Mouse (Mus musculus): ENCODE data around the gene Cntfr.

GRCm38 (mm10) chr4:41676248-41677005 lies 20.5 kb downstream of the Cntfr start:
- no peak for TF ChIP-seq CTCF (IDR thresholded peaks at IDR 0.05; ENCODE audit: low read depth)
- TF ChIP-seq EP300 (optimal IDR thresholded peaks at IDR 0.05), result no peak
